Mouse (Mus musculus) retina, postnatal 7 days (tissue): ENCODE data around the gene Zcchc17.

Experiments used
- DNase-seq: peaks from one replicate; pipeline ENCODE4 v3.0.0-alpha.2; 2012; ENCODE audit warnings: low read depth, low spot score

Zcchc17 gene

DNA sequence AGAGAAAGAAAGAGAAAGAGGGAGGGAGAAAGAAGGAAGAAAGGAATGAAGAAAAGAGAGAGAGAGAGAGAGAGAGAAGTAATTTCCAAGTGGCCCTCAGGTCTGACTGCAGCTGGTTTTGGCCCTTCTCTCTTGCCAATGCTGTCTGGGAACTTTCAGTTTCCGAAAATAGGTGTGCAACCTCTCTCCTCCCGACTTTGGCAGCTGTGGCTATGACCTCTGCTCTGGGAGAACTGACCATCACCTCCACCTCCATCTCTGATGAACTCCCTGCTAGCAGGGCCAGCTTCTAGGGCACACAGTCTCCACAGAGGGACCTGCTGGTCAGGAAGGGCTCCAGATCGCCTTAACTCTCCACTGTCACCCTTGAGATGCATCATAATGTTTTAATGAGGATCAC, 73.2 kb downstream of the Zcchc17 start:
- DNase-seq = no peak

DNA sequence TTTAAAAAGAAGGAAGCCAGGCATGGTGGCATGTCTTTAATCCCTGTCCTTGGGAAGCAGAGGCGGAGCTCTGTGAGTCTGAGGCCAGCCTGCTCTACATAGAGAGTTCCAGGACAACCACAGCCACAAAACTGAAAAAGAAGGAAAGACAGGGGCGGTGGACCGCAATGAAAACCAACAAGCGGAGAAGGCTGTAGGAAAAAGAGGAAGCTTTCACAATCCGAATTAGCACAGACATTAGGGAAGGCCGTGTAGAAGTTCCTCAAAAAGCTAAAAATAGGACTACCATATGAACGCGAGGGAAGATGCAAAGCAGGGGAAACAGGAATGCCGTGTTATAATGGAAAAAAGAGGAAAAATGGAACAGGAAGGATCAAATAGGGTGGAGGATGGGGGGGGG, 75.9 kb downstream of the Zcchc17 start:
- DNase-seq = no peak

DNA sequence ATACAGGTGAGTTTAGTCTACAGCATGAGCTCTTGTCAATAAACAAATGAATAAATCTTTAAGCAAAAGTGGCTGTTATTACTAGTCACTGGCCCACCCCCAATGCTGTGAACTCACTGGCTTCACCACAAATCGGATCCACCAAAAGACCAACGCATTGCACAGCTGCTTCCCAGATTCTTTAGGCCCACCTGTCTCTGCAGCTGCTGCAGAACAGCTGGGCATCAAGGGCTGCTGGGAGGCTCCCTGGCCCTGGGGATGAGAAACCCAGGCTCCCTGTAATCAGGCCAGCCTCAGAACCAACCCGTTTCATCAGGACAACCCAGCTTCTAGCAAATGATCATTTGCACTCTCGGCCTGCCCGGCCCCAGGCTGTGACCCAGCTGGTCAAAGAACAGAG, 76.9 kb downstream of the Zcchc17 start:
- DNase-seq = no peak

DNA sequence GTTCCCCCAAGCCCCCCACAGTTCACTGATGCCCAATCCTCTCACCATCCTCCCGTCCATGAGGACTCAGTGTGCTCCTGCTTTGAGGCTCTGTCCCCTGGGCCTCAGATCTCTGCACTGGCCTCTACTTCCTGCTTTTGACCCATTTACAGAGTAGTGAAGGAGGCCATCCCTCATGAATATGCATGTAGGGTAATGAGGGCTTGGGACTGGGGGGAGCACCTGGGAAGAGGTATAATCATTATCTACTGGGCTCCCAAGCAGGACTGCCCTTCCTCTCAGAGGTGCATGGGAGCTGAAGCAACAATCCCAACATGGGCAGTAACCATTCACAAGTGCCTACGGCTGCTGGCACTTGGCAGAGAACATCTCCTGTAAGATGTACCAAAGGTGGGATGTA, 80.6 kb downstream of the Zcchc17 start, which contains the start of gene Serinc2:
Gene Serinc2 (minus strand): TSS at position 101 of the 400 bp plus-strand sequence.
- DNase-seq = no peak

DNA sequence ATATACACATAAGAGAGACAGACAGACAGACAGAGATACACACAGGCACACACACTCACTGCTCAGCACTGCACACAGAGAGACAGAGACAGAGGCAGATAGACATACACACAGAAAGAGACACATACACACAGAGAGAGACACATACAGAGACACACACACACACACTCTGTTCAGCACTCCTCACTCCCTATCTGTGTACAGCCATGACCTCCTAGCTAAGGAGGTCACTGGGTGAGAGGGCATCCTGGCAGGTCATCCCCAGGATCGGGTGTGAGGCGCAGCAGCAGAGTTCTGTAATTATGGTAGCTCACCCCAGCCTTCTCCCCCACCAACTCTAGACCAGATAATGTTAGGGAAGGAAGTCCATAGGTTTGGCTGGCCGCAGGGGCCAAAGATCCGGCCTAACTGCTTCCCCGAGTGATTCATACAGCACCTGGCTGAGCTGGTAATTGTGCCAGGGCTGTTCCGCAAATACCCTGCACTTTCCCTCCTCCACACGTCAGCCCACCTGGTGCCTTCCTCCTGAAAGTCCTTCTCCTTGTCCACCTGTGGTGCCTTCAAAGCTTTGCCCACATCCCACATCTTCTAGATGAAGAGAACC, 83.1 kb downstream of the Zcchc17 start:
- no peak for DNase-seq

DNA sequence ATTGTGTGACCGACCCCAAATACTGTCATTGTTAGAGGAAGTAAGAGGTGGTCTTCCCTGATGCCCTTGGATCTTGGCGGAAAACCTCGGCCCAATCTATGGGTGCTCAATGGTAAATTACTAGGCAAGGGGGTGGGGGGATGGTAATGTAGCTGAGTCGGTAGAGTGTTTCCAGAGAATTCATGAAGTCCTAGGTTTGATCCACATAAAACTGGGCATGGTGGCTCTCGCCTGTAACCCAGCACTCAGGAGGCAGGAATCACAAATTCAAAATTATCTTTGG, 84.0 kb downstream of the Zcchc17 start:
- no peak for DNase-seq

DNA sequence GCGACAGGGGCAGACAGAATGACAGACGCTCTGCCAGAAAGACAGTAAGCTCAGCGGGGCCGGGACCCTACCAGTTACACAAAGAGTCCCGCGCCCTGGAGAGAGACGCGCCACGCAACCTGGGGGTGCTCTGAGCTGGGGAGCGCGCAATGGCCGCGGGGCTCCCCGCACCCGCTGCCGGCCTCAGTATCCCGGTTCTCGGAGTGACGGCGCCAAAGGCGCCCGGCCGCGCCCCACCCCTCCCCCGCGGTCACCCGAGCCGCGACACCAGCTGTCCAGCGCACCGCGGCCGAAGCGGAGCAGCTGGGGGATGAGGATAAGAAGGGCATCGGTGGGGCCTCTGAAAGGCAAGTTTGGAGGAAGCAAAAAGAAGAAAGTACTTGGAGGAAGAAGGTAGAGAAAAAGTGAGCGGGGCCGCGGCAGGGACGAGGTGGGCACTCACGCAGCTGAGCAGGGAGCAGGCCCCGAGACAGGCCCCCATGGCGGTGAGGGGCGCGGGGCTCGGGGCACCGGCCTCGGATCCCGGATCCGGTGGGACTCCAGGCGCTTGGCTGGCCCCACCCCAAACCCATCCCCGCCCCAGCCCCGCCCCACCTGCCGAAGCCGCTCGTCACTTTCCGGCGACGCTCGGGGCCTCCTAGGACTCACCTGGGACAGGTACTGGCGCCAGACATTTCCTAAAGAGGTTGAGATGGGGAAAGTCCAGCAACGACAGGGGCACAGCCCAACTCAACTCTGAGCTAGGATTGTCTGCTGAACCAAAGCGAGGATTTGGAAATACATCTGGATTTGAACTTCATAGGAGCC, 84.5 kb downstream of the Zcchc17 start:
- DNase-seq = no peak

DNA sequence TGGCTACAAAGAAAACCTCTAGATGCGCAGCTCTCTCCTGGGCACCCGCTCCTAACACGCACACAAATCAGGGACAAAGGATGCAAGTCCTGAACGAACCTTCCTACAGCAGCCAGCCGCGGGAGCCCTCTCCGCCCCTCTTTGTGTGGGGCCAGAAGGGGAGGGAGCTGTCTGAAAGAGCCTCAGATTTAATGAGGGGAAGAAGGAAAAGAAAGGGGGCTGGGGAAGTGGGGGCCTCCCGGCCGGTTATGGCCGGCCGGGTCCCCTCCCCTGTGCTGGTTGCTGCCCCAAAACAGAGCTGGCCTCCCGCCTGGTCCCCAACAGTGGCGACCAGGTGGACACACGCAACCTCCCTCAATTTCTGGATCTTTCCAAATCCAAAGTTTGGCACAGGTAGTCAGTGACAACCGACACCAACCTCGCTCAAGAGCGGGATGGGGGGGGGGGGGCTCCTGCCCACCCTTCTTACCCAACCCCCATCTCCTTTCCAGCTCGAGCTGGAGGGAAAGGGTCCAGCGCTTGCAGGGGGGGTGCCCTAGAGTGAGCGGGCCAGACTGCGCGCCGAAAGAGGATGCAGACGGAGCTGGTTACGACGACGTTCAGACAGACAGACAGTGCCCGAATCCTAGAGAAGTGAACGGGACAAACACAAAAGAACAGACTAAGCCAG, 85.3 kb downstream of the Zcchc17 start:
- DNase-seq = no peak

DNA sequence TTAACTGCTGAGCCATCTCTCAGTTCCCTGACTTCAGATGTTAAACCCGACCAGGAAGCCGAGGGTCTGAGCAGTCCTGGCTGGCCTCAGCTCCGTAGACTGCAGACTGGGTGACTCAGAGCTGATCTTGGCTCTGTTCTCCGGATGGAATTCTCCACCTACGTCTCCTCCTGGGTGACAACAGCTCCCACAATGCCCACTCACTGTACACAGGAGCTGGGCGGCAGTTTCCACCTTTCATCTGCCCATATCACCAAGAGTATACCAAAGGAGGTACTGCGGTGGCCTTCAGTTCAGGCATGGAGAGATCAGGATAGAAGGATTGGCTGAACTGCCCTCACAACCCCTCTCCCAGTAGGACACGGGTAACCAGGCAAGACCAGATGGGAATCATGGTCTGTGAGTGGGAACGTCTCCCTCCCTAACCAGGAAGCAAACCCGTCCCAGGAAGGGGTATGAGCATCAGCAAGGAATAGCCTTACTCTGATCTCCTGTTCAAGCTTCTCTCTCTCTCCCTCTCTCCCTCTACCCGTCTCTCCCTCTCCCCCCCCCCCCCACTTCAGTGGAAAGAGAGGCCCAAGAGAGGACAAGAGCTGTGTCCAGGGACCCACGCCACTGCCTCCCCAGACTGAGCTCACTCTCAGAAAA, 85.9 kb downstream of the Zcchc17 start:
- no peak for DNase-seq

DNA sequence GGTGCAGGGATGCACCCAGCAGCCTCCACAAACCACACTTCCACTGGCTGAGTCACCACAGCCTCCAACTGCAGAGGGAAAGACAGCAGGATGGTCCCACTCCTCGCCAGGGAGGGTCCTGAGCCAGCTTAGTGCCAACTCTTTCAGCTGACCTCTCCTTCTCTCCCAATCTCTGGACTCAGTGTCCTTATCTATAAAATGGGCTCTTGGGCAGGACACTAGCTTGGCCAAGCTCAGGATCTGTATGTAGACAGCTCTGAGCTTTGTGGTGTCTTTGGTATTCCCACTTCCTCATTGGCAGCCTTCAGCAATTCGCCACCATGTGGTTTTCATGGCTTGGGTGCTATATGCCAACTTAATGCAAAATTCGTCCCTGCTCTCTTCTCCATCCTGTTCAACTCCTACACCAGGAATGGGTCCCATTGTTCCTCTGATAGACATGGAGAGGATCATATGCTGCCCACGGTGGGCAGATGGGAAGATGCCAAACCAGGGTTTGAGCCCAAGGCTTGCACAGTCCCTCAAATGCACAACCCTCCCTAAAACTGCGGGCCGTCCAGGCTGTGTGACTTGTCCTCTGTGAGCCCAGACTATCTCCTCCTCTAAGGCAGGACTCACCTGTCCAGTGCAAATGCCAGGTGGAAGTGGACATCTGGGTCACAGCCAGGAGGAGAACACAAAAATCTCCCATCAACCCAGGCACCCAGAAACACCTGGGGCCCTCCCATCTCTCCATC, 89.0 kb downstream of the Zcchc17 start:
- DNase-seq = no peak

DNA sequence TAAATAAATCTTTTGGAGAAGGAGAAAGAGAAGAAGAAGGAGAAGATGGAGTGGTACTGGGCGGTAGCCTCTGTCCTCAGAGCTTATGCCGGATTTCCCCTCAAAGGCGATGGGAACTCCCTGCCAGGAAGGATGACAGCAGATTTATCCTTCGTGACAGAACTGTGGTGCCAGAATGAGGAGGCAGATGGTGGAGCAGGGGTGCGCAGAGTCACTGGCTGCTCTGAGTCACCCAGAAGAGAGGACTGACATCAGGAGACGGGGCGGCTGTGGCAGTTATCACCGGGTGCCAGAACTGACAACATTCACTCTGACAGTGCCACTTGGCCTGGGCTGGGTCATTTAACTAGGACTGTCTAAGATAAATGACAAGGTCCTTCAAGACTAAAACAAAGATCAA, 89.7 kb downstream of the Zcchc17 start:
- no peak for DNase-seq

DNA sequence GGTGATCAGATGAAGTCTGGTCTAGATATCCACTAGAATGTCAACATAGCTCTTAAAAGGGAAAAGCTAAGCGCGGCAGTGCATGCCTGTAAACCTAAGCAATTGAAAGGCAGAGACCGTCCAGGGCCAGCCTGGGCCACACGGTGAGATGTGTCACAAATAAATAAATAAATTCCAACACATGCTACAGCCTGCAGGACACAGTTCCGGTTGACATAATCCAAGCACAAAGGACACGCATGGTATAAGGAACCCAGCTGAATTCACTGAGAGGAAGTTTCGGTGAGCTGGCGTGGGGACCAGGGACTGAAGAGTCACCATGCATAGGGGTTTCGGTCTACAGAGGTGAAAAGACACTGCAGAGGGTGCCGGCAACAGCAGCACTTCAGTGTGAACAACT, 91.0 kb downstream of the Zcchc17 start:
- no peak for DNase-seq

DNA sequence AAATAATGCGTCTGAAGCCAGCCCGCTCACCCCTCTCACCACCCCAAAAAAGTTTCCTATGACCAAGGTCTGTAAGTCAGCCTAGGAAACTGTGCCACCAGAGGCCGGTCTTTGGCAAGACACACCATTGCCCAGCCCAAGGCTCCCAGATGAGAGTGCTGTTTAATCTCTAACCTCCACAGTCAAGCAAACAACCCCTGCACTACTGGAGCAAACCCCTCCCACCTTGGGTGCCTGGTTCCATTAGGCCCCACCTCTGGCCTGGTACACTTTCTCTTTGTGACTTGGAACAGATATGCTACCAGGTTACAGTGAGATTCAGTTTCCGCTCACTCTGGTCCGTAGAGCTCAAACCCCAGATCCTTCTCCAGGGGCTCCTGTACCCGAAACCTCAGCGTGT, 92.7 kb downstream of the Zcchc17 start:
- no peak for DNase-seq

DNA sequence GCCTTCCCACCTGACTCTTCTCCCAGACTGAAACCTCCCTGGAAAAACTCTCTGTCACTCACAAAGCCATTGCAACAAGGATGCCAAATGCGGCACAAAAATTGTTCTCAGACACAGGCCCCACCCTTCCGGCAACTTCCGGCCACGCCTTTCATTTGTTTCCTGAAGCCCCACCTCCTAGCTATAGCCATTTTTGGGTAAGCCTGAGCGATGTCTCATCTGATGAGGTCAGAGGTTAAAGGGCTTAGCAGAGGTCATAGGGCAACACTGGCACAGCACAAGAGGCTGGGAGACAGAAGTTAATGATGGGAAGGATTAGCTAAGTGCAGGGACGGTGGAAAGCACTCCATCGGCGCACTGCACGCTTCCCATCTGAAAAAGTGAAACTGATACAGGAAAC, 93.1 kb downstream of the Zcchc17 start:
- DNase-seq = no peak
